Mouse (Mus musculus) small intestine, adult 2 months (tissue): ENCODE measurements around the gene Gm3435.
"Not testable (repeated sequence)": the region's sequence is repeated elsewhere in the genome, so short reads cannot be mapped to it uniquely, and the experiment has no call there.

Experiments
- CTCF ChIP-seq: fragments of 200-500 bp; IDR thresholded peaks from 2 replicates; pipeline ENCODE4 v1.5.1; 2012; ENCODE audit warnings: low read depth, mild to moderate bottlenecking, control low read depth, inconsistent platforms, low read length, moderate library complexity, mixed read lengths; ENCODE audit not compliant: insufficient replicate concordance, insufficient read length; ENCODE audit errors: extremely low read depth
- POLR2A ChIP-seq: fragments of 200-500 bp; IDR thresholded peaks from 2 replicates; pipeline ENCODE4 v1.6.1; 2012; ENCODE audit warnings: low read depth, mild to moderate bottlenecking, control low read depth, inconsistent platforms, low read length, moderate library complexity

DNA sequence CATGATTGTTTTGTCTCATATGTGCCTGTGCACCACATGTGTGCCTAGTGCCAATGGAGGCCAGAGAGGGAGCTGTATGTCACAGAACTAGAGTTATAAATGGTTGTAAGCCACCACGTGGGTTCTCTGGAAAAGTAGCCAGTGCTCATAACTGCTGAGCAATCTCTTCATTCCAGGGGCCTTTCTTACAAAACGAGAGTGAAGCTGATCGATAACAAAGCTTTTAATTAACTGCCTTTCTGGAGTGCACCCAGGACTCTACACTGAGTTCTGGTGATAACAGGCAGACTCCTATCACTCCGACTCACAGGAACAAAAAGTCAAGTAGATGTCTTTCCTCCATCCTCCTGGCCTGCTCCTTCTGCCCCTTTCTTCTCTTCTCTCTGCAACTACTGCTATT lies 21.4 kb downstream of the Gm3435 start:
- TF ChIP-seq CTCF, POLR2A: not testable (repeated sequence)
